Mouse (Mus musculus) G1E (cell line): Measurements from ENCODE around the gene Cwc22.

Source experiments
- CTCF ChIP-seq: IDR thresholded peaks from 2 replicates; pipeline ENCODE4 v1.5.1; 2012; ENCODE audit warnings: low read depth, low read length, inconsistent platforms, mixed read lengths
- GATA1 ChIP-seq: IDR thresholded peaks from 2 replicates; pipeline ENCODE4 v1.6.1; 2012; ENCODE audit warnings: borderline replicate concordance, low read length, inconsistent platforms, mixed read lengths

GRCm38 (mm10) chr2:77889401-77889800, 56.8 kb downstream of the Cwc22 start:
- TF ChIP-seq CTCF = no peak
- no peak for TF ChIP-seq GATA1
